Mouse (Mus musculus) thymus, adult 2 months (tissue): ENCODE measurements around the gene Phf10.

Source experiments
- CTCF ChIP-seq: fragments of 200-500 bp; IDR thresholded peaks from 2 replicates; pipeline ENCODE4 v1.5.1; 2012; ENCODE audit warnings: mild to moderate bottlenecking, control low read depth, low read length, moderate library complexity, borderline replicate concordance; ENCODE audit not compliant: control insufficient read depth, poor library complexity, insufficient read depth; ENCODE audit errors: extremely low read depth
- POLR2A ChIP-seq: fragments of 200-500 bp; IDR thresholded peaks from 2 replicates; pipeline ENCODE4 v1.6.1; 2012; ENCODE audit warnings: mild to moderate bottlenecking, low read length, control low read depth, moderate library complexity; ENCODE audit not compliant: control insufficient read depth, poor library complexity, insufficient read depth; ENCODE audit errors: extremely low read depth

DNA sequence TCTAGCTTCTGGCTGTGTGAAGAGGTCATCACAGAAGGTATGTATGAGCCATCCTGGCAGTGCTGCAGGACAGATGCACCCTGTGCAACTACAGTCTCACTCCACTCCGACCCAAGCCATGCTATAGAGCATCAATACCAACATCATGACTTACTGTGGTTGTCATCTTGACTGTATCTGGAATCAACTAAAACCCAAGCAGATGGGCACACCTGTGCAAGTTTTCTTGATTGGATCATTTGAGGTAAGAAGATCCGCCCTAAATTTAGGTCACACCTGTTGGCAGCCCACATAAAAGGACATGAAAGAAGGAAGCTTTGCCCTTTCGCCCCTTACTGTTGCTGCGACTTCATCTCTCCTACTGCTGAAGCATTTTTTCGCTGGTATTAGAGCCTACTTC is 51.7 kb downstream of the Phf10 start:
- no peak for TF ChIP-seq CTCF
- no peak for TF ChIP-seq POLR2A
